Mouse (Mus musculus): Measurements from ENCODE around the gene Gm45062. TPM values are rescaled to one million over a fixed set of nuclear protein-coding genes. Genes with fewer than 3 reads are reported as not detected.
"Not testable (repeated sequence)": the region's sequence is repeated elsewhere in the genome, so short reads cannot be mapped to it uniquely, and the experiment has no call there.

The Gm45062 gene
- polyA plus RNA-seq, 1 experiment from 2014 or later, result 16.2 TPM

DNA sequence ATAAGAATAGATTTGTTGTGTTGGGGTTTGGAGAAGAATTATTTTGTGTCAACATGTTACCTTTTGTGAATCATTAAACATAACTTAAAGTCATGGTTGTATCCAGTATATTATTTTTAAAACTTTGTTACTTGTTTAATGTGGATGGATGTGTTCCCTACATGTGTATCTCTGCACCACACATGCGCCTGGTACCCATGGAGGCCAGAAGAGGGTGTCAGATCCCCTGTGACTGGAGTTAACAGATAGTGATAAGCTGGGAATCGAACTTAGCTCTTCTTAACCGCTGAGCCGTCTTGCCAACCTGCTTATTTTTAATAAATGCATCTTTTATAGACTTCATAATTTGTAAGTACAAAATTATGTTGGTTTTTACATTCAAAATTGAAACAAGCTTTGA, 262.0 kb downstream of the Gm45062 start:
- H3K4me3 ChIP-seq, result no peak overlapping the region
- no peaks in the 10 kb centered on the region for H3K36me3 ChIP-seq
- no peak for DNase-seq (ENCODE audit: low spot score)
- no peaks in the 10 kb centered on the region for H3K9me3 ChIP-seq (replicated peaks)
- 0 out of 2 replicates have a peak, but pooled peaks cover 1% of the 10 kb centered on the region for H3K4me1 ChIP-seq
- no peaks in the 10 kb centered on the region for H3K27me3 ChIP-seq (ENCODE audit: low read depth, poor library complexity, severe bottlenecking)
- no peak overlapping the region for H3K27ac ChIP-seq
- 92% methylated on average over 4 of the region's 4 CpGs for WGBS

DNA sequence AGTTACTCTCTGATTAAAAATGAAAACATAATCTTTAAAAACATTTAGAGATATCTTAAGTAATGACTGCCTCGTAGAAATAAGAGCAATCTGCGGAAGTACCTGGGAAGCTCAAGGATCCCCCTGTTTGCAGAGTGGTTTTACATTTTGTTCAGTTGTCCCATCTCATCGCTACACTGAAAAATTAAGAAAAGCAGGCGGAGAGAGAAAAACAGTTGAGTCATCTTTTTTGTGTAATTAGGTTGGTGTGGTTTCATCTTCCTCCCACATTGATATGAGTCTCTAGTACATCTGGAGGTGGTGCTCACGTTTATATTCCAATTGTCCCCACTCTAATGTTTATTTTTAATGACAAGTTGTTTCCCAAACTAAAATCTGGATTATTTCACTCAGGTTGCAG, 265.5 kb downstream of the Gm45062 start:
- H3K36me3 ChIP-seq, result no peaks in the 10 kb centered on the region
- no peak for DNase-seq (ENCODE audit: low spot score)
- no peak overlapping the region for H3K4me3 ChIP-seq
- no peak overlapping the region for H3K27ac ChIP-seq
- WGBS, result 90% methylated on average over 5 of the region's 5 CpGs
- no peaks in the 10 kb centered on the region for H3K27me3 ChIP-seq (ENCODE audit: low read depth, poor library complexity, severe bottlenecking)
- no peaks in the 10 kb centered on the region for H3K9me3 ChIP-seq (replicated peaks)
- H3K4me1 ChIP-seq, result no peaks in the 10 kb centered on the region

DNA sequence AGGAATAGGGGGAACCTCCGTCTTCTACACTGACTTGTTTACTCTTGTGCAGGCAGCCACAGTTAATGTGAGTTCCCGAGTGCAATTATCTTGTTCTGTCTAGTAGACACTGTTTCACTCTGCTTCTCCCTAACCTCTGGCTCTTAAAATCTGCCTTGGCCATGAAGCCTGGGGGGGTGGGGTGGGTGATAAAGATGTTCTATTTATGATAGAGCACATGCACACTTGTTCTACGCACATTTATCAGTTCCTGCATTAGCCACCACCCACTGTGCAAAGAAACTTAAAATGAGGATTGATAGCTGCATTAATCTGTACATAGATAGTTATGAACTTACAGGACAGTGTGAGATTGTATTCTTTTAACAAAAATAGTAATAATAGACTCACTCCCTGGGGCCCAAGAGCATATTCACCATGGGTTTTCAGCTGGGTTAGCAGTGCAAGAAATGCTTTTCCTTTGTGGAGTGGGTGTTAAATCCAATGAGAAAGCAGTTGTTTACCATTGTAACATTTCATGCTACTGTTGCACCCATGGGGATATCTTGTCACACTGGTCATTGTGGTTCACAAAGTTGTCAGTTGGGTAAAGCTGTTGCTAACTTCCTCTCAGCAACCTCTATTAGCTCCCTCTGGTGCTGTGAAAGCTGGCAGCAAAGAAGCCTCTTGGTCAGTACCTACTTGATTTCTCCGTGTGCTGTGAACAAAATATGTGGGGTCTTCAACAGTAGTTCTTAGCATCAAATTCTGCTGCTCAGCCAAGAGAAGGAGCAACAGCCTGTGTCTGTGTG, 272.0 kb downstream of the Gm45062 start:
- 88% methylated on average over 4 of the region's 4 CpGs for WGBS
- Histone ChIP-seq H3K36me3 (no peaks in the 10 kb centered on the region), H3K27me3 (ENCODE audit: low read depth, poor library complexity, severe bottlenecking) (no peaks in the 10 kb centered on the region), H3K4me1 (no peaks in the 10 kb centered on the region), H3K4me3 (no peak overlapping the region), H3K27ac (no peak overlapping the region), H3K9me3 (replicated peaks) (no peaks in the 10 kb centered on the region)
- DNase-seq (ENCODE audit: low spot score), result no peak

DNA sequence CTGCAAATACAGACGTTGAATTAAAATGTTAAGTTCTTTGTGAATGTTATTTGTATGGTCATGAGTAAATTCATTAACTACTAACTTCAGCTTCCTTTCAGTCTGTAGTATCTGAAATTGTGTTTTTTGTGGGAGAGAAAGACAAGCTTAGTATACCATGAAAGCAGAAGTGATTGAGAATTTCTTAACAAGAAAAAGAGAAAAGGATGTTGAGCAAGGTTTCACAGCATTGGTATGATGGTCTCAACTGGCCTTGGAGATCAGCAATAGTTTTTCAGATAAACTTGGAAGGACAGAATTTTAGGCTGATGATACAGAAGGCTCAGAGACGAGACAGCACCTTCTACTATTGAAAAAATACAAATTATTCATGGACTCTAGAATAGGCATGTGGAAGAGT, 277.7 kb downstream of the Gm45062 start:
- Histone ChIP-seq H3K27me3 (ENCODE audit: low read depth, poor library complexity, severe bottlenecking) (no peaks in the 10 kb centered on the region), H3K9me3 (replicated peaks) (no peaks in the 10 kb centered on the region), H3K27ac (no peak overlapping the region), H3K4me1 (no peaks in the 10 kb centered on the region), H3K36me3 (no peaks in the 10 kb centered on the region), H3K4me3 (no peak overlapping the region)
- WGBS, result 87% methylated on average over 2 of the region's 2 CpGs
- DNase-seq (ENCODE audit: low spot score), result no peak

DNA sequence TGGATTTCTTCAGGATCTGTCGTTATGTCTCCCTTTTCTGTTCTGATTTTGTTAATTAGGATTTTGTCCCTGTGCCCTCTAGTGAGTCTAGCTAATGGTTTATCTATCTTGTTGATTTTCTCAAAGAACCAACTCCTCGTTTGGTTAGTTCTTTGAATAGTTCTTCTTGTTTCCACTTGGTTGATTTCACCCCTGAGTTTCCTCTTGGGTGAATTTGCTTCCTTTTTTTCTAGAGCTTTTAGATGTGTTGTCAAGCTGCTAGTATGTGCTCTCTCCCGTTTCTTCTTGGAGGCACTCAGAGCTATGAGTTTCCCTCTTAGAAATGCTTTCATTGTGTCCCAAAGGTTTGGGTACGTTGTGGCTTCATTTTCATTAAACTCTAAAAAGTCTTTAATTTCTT, 282.3 kb downstream of the Gm45062 start:
- not testable (repeated sequence) for H3K27me3 ChIP-seq (ENCODE audit: low read depth, poor library complexity, severe bottlenecking); H3K27ac ChIP-seq; H3K9me3 ChIP-seq (replicated peaks); H3K4me1 ChIP-seq; H3K4me3 ChIP-seq; DNase-seq (ENCODE audit: low spot score)
- 91% methylated on average over 4 of the region's 4 CpGs for whole genome bisulfite sequencing
- peaks cover 17% of the 10 kb centered on the region for H3K36me3 ChIP-seq

DNA sequence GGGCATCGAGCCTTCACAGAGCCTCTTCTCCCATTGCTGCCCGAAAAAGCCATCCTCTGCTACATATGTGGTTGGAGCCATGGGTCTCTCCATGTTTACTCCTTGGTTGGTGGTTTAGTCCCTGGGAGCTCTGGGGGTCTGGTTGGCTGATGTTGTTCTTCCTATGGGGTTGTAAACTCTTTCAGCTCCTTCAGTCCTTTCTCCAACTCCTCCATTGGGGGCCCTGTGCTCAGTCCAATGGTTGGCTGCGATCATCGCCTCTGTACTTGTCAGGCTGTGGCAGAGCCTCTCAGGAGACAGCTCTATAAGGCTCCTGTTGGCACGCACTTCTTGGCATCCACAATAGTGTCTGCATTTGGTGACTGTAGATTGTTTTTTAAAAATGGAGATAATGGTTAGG, 285.6 kb downstream of the Gm45062 start:
- Histone ChIP-seq H3K27me3 (ENCODE audit: low read depth, poor library complexity, severe bottlenecking) (no peaks in the 10 kb centered on the region), H3K4me3 (no peak overlapping the region), H3K4me1 (no peaks in the 10 kb centered on the region), H3K27ac (no peak overlapping the region), H3K36me3 (peaks cover 28% of the 10 kb centered on the region), H3K9me3 (replicated peaks) (no peaks in the 10 kb centered on the region)
- 94% methylated on average over 5 of the region's 5 CpGs for WGBS
- no peak for DNase-seq (ENCODE audit: low spot score)

DNA sequence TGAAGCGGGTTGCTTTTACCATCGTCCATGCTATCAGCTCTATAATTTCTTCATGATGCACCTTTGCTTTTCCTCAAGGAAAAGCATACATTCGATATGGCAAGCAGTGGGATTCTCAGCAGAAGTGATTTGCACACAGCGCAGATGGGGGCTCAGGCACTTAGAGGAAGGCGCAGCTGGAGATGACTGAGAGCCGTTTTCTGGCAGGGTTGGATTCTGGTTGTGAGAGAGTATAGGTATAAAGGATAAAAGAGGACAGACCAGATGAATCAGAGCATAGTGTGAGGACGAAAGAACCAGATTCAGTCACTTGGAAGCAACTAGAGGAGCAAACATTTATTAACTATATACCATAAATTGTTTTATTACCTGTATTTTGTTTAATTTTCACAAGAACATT, 286.5 kb downstream of the Gm45062 start:
- Histone ChIP-seq H3K4me1 (no peaks in the 10 kb centered on the region), H3K27ac (no peak overlapping the region), H3K9me3 (replicated peaks) (no peaks in the 10 kb centered on the region), H3K27me3 (ENCODE audit: low read depth, poor library complexity, severe bottlenecking) (no peaks in the 10 kb centered on the region), H3K4me3 (no peak overlapping the region), H3K36me3 (peaks cover 28% of the 10 kb centered on the region)
- DNase-seq (ENCODE audit: low spot score), result no peak
- WGBS, result 94% methylated on average over 7 of the region's 7 CpGs

DNA sequence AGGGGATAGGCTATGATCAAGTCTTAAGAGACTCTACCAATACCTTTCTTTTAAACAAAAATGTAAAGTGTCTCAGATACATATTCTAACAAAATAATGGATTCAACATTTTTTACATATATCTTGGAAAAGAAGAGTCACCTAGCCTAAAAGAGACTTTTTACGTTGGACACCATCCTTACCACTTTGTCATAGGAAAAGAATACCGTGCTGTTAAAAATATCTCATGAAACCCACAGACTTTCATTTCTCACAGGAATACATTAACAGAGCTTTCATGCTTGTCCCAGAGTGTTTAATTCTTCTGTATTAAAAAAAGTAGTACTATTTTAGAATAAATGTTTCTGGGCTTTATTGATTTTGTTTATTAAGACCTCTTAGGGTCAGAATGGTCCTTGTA, 291.9 kb downstream of the Gm45062 start:
- DNase-seq (ENCODE audit: low spot score), result no peak
- Histone ChIP-seq H3K27ac (no peak overlapping the region), H3K27me3 (ENCODE audit: low read depth, poor library complexity, severe bottlenecking) (no peaks in the 10 kb centered on the region), H3K4me1 (no peaks in the 10 kb centered on the region), H3K36me3 (peaks cover 30% of the 10 kb centered on the region), H3K9me3 (replicated peaks) (no peaks in the 10 kb centered on the region), H3K4me3 (no peak overlapping the region)
- 98% methylated on average over 2 of the region's 2 CpGs for WGBS

DNA sequence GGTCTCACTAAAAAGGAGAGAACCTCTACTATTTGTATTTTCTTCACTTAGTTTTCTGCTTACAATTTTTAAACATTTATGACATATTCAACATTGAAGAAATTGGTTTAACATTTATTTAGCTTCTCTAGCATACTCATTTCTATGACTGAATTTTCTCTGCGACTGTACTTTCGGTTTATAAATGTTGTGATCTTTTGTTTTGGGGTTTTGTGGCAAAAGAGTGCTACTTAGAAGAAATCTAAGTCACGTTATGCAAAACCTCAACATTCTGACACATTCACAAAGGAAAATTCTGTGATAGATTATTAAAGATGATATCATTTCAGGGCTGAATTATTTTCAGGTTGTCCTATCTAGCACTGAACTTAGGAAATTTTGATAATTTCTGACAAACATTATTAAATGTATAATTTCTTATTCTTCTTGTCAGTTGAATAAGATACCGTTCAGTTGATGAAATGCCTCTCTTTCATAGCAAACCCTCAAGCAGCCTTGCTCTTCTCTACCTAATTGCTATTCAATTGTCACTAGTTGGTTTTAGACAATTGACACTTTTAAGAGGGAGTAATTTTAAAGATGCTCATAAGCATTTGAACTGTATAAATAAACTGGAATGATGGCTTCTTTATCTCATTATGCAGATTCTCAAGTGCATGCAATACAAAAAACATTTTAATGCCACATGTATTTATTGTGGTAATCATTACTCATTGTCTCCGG, 297.8 kb downstream of the Gm45062 start:
- 95% methylated on average over 5 of the region's 5 CpGs for WGBS
- H3K4me3 ChIP-seq, result no peak overlapping the region
- no peak for DNase-seq (ENCODE audit: low spot score)
- H3K9me3 ChIP-seq (replicated peaks), result no peaks in the 10 kb centered on the region
- peaks cover 36% of the 10 kb centered on the region for H3K36me3 ChIP-seq
- H3K27ac ChIP-seq, result no peak overlapping the region
- H3K27me3 ChIP-seq (ENCODE audit: low read depth, poor library complexity, severe bottlenecking), result no peaks in the 10 kb centered on the region
- H3K4me1 ChIP-seq, result no peaks in the 10 kb centered on the region

DNA sequence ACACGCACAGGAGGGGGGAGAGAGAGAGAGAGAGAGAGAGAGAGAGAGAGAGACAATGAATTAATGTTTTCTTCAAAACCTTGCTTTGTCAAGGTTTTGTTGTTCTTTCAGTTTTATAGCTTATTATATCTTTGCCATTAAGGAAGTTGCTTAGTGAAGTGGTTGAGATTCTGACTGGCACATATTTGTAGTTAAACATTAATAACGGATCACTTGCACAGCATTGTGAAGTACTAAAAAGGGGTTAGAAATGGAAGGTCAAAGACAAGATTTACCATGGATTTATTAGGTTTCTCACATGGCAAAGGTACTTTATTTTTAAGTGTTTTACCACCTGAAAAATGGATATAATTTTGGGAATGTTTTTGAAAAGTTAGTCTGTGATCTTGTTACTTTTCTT, 301.4 kb downstream of the Gm45062 start:
- H3K27me3 ChIP-seq (ENCODE audit: low read depth, poor library complexity, severe bottlenecking), result no peaks in the 10 kb centered on the region
- H3K27ac ChIP-seq, result no peak overlapping the region
- 98% methylated on average over 2 of the region's 2 CpGs for WGBS
- H3K9me3 ChIP-seq (replicated peaks), result no peaks in the 10 kb centered on the region
- H3K36me3 ChIP-seq, result peaks cover 33% of the 10 kb centered on the region
- no peak for DNase-seq (ENCODE audit: low spot score)
- H3K4me1 ChIP-seq, result no peaks in the 10 kb centered on the region
- H3K4me3 ChIP-seq, result no peak overlapping the region

DNA sequence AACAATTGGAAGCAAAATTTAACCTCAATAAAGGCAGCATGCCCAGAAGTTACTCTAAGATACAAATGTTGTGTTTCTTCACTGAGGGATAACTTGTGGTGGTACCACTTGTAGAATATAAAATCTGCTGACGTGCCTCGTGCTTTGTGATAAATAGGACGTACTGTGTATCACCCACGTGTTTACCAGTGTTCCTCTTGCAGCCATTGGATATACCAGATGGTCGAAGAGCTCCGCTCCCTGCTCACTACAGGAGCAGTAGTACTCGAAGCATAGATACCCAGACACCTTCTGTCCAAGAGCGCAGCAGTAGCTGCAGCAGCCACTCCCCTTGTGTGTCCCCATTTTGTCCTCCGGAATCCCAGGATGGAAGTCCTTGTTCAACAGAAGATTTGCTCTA, 323.1 kb downstream of the Gm45062 start:
- H3K4me3 ChIP-seq, result no peak overlapping the region
- H3K27me3 ChIP-seq (ENCODE audit: low read depth, poor library complexity, severe bottlenecking), result no peaks in the 10 kb centered on the region
- DNase-seq (ENCODE audit: low spot score), result no peak
- H3K9me3 ChIP-seq (replicated peaks), result no peaks in the 10 kb centered on the region
- peaks cover 29% of the 10 kb centered on the region for H3K36me3 ChIP-seq
- WGBS, result 94% methylated on average over 9 of the region's 9 CpGs
- no peaks in the 10 kb centered on the region for H3K4me1 ChIP-seq
- H3K27ac ChIP-seq, result no peak overlapping the region

DNA sequence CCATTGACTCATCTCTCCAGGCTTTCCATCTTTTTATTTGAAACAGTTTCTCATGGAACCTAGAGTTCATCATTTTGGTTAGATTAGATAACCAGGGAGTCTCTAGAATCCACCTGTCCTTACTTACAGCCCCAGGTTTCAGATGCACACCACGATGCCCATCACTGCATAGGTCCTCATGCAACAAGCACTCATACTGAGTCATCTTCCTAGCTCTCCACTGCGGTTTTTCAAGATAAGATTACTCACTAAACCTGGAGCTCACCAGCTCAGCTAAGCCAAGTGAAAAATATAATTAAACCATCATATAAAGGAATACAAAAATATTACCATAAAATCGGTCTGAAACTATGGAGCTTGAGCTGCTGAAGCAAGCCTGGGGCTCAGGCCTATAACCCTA, 324.6 kb downstream of the Gm45062 start:
- WGBS, result 91% methylated on average over 3 of the region's 3 CpGs
- Histone ChIP-seq H3K9me3 (replicated peaks) (no peaks in the 10 kb centered on the region), H3K27ac (no peak overlapping the region), H3K4me3 (no peak overlapping the region), H3K36me3 (peaks cover 29% of the 10 kb centered on the region), H3K4me1 (no peaks in the 10 kb centered on the region), H3K27me3 (ENCODE audit: low read depth, poor library complexity, severe bottlenecking) (no peaks in the 10 kb centered on the region)
- DNase-seq (ENCODE audit: low spot score), result no peak

DNA sequence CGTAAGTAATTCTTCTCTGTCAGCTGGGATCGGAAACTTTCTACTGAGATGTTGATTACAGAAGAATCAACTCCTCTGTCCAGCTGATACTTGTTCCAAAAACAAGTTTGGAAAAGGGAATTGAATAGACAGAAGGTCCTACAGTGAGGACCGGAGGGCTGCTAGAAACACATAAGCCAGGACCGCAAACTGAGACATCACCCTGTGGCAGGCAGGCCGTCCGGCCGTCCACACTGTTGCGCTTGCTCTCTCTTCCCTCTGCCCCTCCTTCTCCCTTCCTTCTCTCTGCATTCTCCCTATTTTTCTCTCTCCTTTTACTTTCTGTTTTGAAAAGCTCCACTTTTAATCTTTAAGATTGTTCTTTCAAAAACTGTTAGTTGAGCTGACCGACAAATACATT, 332.4 kb downstream of the Gm45062 start:
- peaks cover 23% of the 10 kb centered on the region for H3K36me3 ChIP-seq
- no peak for DNase-seq (ENCODE audit: low spot score)
- H3K4me1 ChIP-seq, result no peaks in the 10 kb centered on the region
- no peak overlapping the region for H3K4me3 ChIP-seq
- WGBS, result 93% methylated on average over 9 of the region's 9 CpGs
- no peaks in the 10 kb centered on the region for H3K27me3 ChIP-seq (ENCODE audit: low read depth, poor library complexity, severe bottlenecking)
- no peak overlapping the region for H3K27ac ChIP-seq
- H3K9me3 ChIP-seq (replicated peaks), result no peaks in the 10 kb centered on the region
